ENCODE assay signal across 7 mouse cellular contexts in genomic region chr3:146945887-146946286, GRCm38 (mm10).
DNase-seq lines count a peak whose midpoint lies in the region; ATAC-seq lines count a peak whose summit lies in the region.

No protein-coding gene starts in this region.

- peaks cover 6% of the 10 kb centered on the region; the same call in 1 of the 2 replicates for H3K36me3 ChIP-seq in hindbrain, embryonic 15.5 days

- peak overlapping the region; percentile 53 for H3K9ac ChIP-seq in hindbrain, embryonic 15.5 days

- no peaks in the 10 kb centered on the region for H3K27me3 ChIP-seq in hindbrain, embryonic 15.5 days

- peak overlapping the region; percentile 59 for H3K4me2 ChIP-seq in hindbrain, embryonic 15.5 days

- peak overlapping the region; percentile 41 for H3K4me3 ChIP-seq in hindbrain, embryonic 15.5 days

- H3K27ac ChIP-seq in hindbrain, embryonic 15.5 days (replicated peaks), result no peak overlapping the region

- peak; percentile 87 for ATAC-seq in hindbrain, embryonic 15.5 days (ENCODE audit: low FRiP score, low read depth)

- peak; percentile 34 for DNase-seq in WW6 (ENCODE audit: low read depth, low spot score)
- DNase-seq in cerebellum, postnatal 14 days, result peak; percentile 82 to 85
- DNase-seq in frontal cortex, postnatal 25 days (ENCODE audit: low spot score in 2 of 2), result peak; percentile 63 to 64
- DNase-seq in layer of hippocampus, postnatal 36 days, result peak; percentile 62 to 65
- peak; percentile 68 for DNase-seq in lung, postnatal 25 days (ENCODE audit: low spot score)
- DNase-seq in retina, postnatal 7 days (ENCODE audit: low read depth, low spot score), result peak; percentile 69

- no peaks in the 10 kb centered on the region for H3K9me3 ChIP-seq in hindbrain, embryonic 15.5 days

- WGBS in hindbrain, embryonic 15.5 days, result 1% methylated on average over 13 of the region's 13 CpGs

- no peaks in the 10 kb centered on the region for H3K4me1 ChIP-seq in hindbrain, embryonic 15.5 days (replicated peaks)
